Mouse (Mus musculus) CH12.LX (cell line): ENCODE measurements around the gene Chac2. TPM values are rescaled to one million over a fixed set of nuclear protein-coding genes. Genes with fewer than 3 reads are reported as not detected.

Experiments
- DNase-seq: peaks from one replicate; pipeline ENCODE4 v3.0.0-alpha.2; 2013; ENCODE audit errors: extremely low read depth
- H3K27ac ChIP-seq: 2 replicates; pipeline ENCODE4 v1.5.1; 2012; ENCODE audit warnings: low read depth, mild to moderate bottlenecking, control low read depth, moderate library complexity; ENCODE audit not compliant: insufficient read depth
- H3K27me3 ChIP-seq: replicated peaks from 2 replicates; pipeline ENCODE3; 2012; ENCODE audit warnings: inconsistent platforms
- H3K36me3 ChIP-seq, 2 experiments: replicated peaks in 1 of 2; 2 replicates each; pipeline versions ENCODE3 to v1.6.1; 2012; ENCODE audit warnings: inconsistent platforms in 1 of 2, low read length in 1 of 2, mild to moderate bottlenecking in 1 of 2, mixed read lengths in 1 of 2, moderate library complexity in 1 of 2; ENCODE audit not compliant: control insufficient read depth in 1 of 2, insufficient read depth in 1 of 2
- H3K4me1 ChIP-seq, 2 experiments: 2 replicates each; pipeline ENCODE4 v1.6.1; 2012; ENCODE audit warnings: inconsistent platforms in 1 of 2, moderate library complexity in 1 of 2; ENCODE audit not compliant: insufficient read depth in 2 of 2, control insufficient read depth in 1 of 2
- H3K4me2 ChIP-seq: 2 replicates; pipeline ENCODE4 v1.6.1; 2012; ENCODE audit warnings: low read depth, mild to moderate bottlenecking, control low read depth; ENCODE audit not compliant: poor library complexity, insufficient read depth, severe bottlenecking
- H3K4me3 ChIP-seq, 3 experiments: fragments of 150-350 bp in 1 of 3; sonication (generic) in 1 of 3; replicated peaks in 1 of 3; 2 replicates each; pipeline versions ENCODE3 to v1.5.1; 2011 to 2012; ENCODE audit warnings: low read depth in 2 of 3, low read length in 2 of 3, mild to moderate bottlenecking in 2 of 3, moderate library complexity in 2 of 3, control low read depth in 1 of 3, improper control_type of control experiment in 1 of 3, inconsistent platforms in 1 of 3, mixed read lengths in 1 of 3; ENCODE audit not compliant: poor library complexity in 1 of 3
- H3K79me2 ChIP-seq: replicated peaks from 2 replicates; pipeline ENCODE4 v1.6.1; 2012; ENCODE audit warnings: mild to moderate bottlenecking, moderate library complexity; ENCODE audit not compliant: control insufficient read depth, poor library complexity, insufficient read depth, severe bottlenecking; ENCODE audit errors: extremely low read depth
- H3K9ac ChIP-seq: 2 replicates; pipeline ENCODE4 v1.6.1; 2012; ENCODE audit warnings: low read depth, mild to moderate bottlenecking, control low read depth, moderate library complexity; ENCODE audit not compliant: insufficient read depth
- H3K9me3 ChIP-seq: replicated peaks from 2 replicates; pipeline ENCODE3; 2012; ENCODE audit warnings: low read length, inconsistent platforms, mixed read lengths
- BHLHE40 ChIP-seq: IDR thresholded peaks from 2 replicates; pipeline ENCODE4 v1.6.1; 2011; ENCODE audit warnings: mild to moderate bottlenecking, low read depth, low read length, improper control_type of control experiment
- CHD2 ChIP-seq: IDR thresholded peaks from 2 replicates; pipeline ENCODE4 v1.6.1; 2011; ENCODE audit warnings: low read length, improper control_type of control experiment
- ETS1 ChIP-seq: conservative IDR thresholded peaks from 2 replicates; pipeline ENCODE4 v1.6.1; 2012; ENCODE audit warnings: low read depth, mild to moderate bottlenecking, inconsistent platforms, low read length, improper control_type of control experiment, moderate library complexity
- MAFK ChIP-seq: IDR thresholded peaks from 2 replicates; pipeline ENCODE4 v1.6.1; 2011; ENCODE audit warnings: low read length, improper control_type of control experiment; ENCODE audit not compliant: insufficient replicate concordance
- RAD21 ChIP-seq: IDR thresholded peaks from 2 replicates; pipeline ENCODE4 v1.6.1; 2011; ENCODE audit warnings: low read depth, mild to moderate bottlenecking, low read length, improper control_type of control experiment, moderate library complexity
- SIN3A ChIP-seq: IDR thresholded peaks from 2 replicates; pipeline ENCODE4 v1.6.1; 2012; ENCODE audit warnings: low read length, improper control_type of control experiment, inconsistent platforms
- TCF12 ChIP-seq: IDR thresholded peaks from 2 replicates; pipeline ENCODE4 v1.6.1; 2014; ENCODE audit warnings: low read depth, mild to moderate bottlenecking, inconsistent platforms, low read length, improper control_type of control experiment
- ZC3H11A ChIP-seq: IDR thresholded peaks from 2 replicates; pipeline ENCODE4 v1.6.1; 2012; ENCODE audit warnings: low read depth, mild to moderate bottlenecking, inconsistent platforms, low read length, improper control_type of control experiment
- ZNF384 ChIP-seq: IDR thresholded peaks from 2 replicates; pipeline ENCODE4 v1.6.1; 2012; ENCODE audit warnings: low read depth, low read length, improper control_type of control experiment, inconsistent platforms
- dilution Hi-C: fragments of 300-500 bp; cut with MboI; formaldehyde crosslinking; loops from 2 replicates; pipeline ENCODE4 v1.14.3; 2020; ENCODE audit warnings: low sequenced_read_pairs; ENCODE audit not compliant: extremely low pct_unique_long_range_greater_than_20kb, extremely low pct_ligation_motif_present
- in situ Hi-C: fragments of 300-500 bp; cut with MboI; formaldehyde crosslinking; loops from 3 replicates; pipeline ENCODE4 v1.14.3; 2019; ENCODE audit warnings: low sequenced_read_pairs, low pct_ligation_motif_present, low pct_unique_long_range_greater_than_20kb, mixed read lengths
- polyA plus RNA-seq: library from polyadenylated mRNA; unstranded; fragments of >175 nt; gene quantifications from 2 replicates; pipeline ENCODE4 v1.2.1, GENCODE M21; 2012; ENCODE audit warnings: low read depth; ENCODE audit not compliant: insufficient read length
- total RNA-seq, 2 experiments: library from RNA; depleted of rRNA; stranded (reverse); fragments of 300-350 nt in 1 of 2; fragments of >200 nt in 1 of 2; gene quantifications; 2 replicates each; pipeline ENCODE4 v1.2.3; 2012 to 2014

Gene Chac2
- total and polyA plus RNA-seq, 3 experiments = 8.7 to 26.9 (median 9.2) TPM

- H3K36me3 ChIP-seq = peaks cover 3 to 10% of the 10 kb centered on the region in 2 experiments
- no peak overlapping the region for H3K27ac ChIP-seq
- in situ Hi-C loops = no loop called here
- H3K4me1 ChIP-seq = peaks cover 3 to 21% of the 10 kb centered on the region in 2 experiments; a peak in 3 of 4 replicates
- H3K79me2 ChIP-seq = no peaks in the 10 kb centered on the region; the same call in 1 of the 2 replicates
- no peak for DNase-seq
- no peak for TF ChIP-seq MAFK
- no peak for TF ChIP-seq TCF12
- TF ChIP-seq BHLHE40 = no peak
- TF ChIP-seq RAD21 = no peak
- TF ChIP-seq, all 38 proteins: peak for 0
- H3K9me3 ChIP-seq = no peaks in the 10 kb centered on the region
- no peak overlapping the region for H3K4me3 ChIP-seq
- dilution Hi-C loops = no loop called here
- no peak overlapping the region for H3K4me2 ChIP-seq
- no peak overlapping the region for H3K9ac ChIP-seq
- H3K27me3 ChIP-seq = no peaks in the 10 kb centered on the region
Observed at GRCm38 (mm10) chr11:30996670-30997069, 10.5 kb upstream of the Chac2 start.

- Histone ChIP-seq H3K4me2 (peak overlapping the region; percentile 98), H3K4me3 (peak overlapping the region; percentile 50 to 88 (median 72)), H3K27ac (no peak overlapping the region), H3K4me1 (peaks cover 0 to 23% of the 10 kb centered on the region in 2 experiments; a peak in 2 of 4 replicates), H3K36me3 (peaks cover 0 to 11% of the 10 kb centered on the region in 2 experiments), H3K79me2 (peaks cover 9% of the 10 kb centered on the region), H3K9me3 (no peaks in the 10 kb centered on the region), H3K9ac (peak overlapping the region; percentile 59), H3K27me3 (no peaks in the 10 kb centered on the region)
- TF ChIP-seq ZC3H11A (no peak), CHD2 (no peak), ETS1 (no peak)
- in situ Hi-C loops = no loop called here
- no peak for DNase-seq
- dilution Hi-C loops = no loop called here
Observed at GRCm38 (mm10) chr11:30986625-30987017, 471 bp upstream of the Chac2 start.

- H3K36me3 ChIP-seq = peaks cover 0 to 12% of the 10 kb centered on the region in 2 experiments
- peak overlapping the region in 2 of 3 experiments; percentile 72 to 88 for H3K4me3 ChIP-seq
- in situ Hi-C loops (no loop called here), dilution Hi-C loops (no loop called here)
- TF ChIP-seq SIN3A = no peak
- TF ChIP-seq ZNF384 = peak; percentile 91
- peaks cover 0 to 32% of the 10 kb centered on the region in 2 experiments; a peak in 2 of 4 replicates for H3K4me1 ChIP-seq
- H3K79me2 ChIP-seq = peaks cover 11% of the 10 kb centered on the region
- H3K27me3 ChIP-seq = no peaks in the 10 kb centered on the region
- H3K9ac ChIP-seq = peak overlapping the region; percentile 78; the same call in 1 of the 2 replicates
- no peak overlapping the region for H3K27ac ChIP-seq
- peak overlapping the region; percentile 29; the same call in 1 of the 2 replicates for H3K4me2 ChIP-seq
- DNase-seq = no peak
- no peaks in the 10 kb centered on the region for H3K9me3 ChIP-seq
Observed at GRCm38 (mm10) chr11:30985237-30985636, 913 bp downstream of the Chac2 start.
